Mouse (Mus musculus) MEL (cell line): Measurements from ENCODE around the gene Ror1. TPM values are rescaled to one million over a fixed set of nuclear protein-coding genes. Genes with fewer than 3 reads are reported as not detected.

Experiments
- DNase-seq: peaks from one replicate; pipeline ENCODE4 v3.0.0; 2011; ENCODE audit warnings: low read depth, low spot score
- H3K27ac ChIP-seq: 2 replicates; pipeline ENCODE4 v1.5.1; 2012; ENCODE audit warnings: low read depth, mild to moderate bottlenecking, control low read depth, low read length, moderate library complexity; ENCODE audit not compliant: control insufficient read depth
- H3K27me3 ChIP-seq, 2 experiments: fragments of 150-350 bp in 1 of 2; sonication (generic) in 1 of 2; 2 replicates each; pipeline ENCODE4 v1.6.1; 2012; ENCODE audit warnings: low read length in 2 of 2, mild to moderate bottlenecking in 2 of 2, improper control_type of control experiment in 1 of 2, moderate library complexity in 1 of 2; ENCODE audit not compliant: insufficient read depth in 2 of 2, control insufficient read depth in 1 of 2
- H3K36me3 ChIP-seq, 2 experiments: 2 replicates each; pipeline ENCODE4 v1.6.1; 2012 to 2014; ENCODE audit warnings: low read length in 2 of 2, improper control_type of control experiment in 1 of 2, inconsistent platforms in 1 of 2, mild to moderate bottlenecking in 1 of 2; ENCODE audit not compliant: insufficient read depth in 2 of 2, control insufficient read depth in 1 of 2
- H3K4me1 ChIP-seq, 2 experiments: fragments of 150-350 bp in 1 of 2; sonication (generic) in 1 of 2; 2 replicates each; pipeline ENCODE4 v1.6.1; 2012; ENCODE audit warnings: low read length in 2 of 2, improper control_type of control experiment in 1 of 2, mild to moderate bottlenecking in 1 of 2; ENCODE audit not compliant: insufficient read depth in 2 of 2, control insufficient read depth in 1 of 2
- H3K4me3 ChIP-seq, 2 experiments: fragments of 150-350 bp in 1 of 2; sonication (generic) in 1 of 2; 2 replicates each; pipeline ENCODE4 v1.5.1; 2012; ENCODE audit warnings: low read depth in 2 of 2, low read length in 2 of 2, mild to moderate bottlenecking in 2 of 2, moderate library complexity in 2 of 2, control low read depth in 1 of 2, improper control_type of control experiment in 1 of 2; ENCODE audit not compliant: control insufficient read depth in 1 of 2, insufficient read depth in 1 of 2
- H3K79me2 ChIP-seq: 2 replicates; pipeline ENCODE4 v1.6.1; 2012; ENCODE audit warnings: mild to moderate bottlenecking, low read length, moderate library complexity; ENCODE audit not compliant: control insufficient read depth, poor library complexity, insufficient read depth
- H3K9ac ChIP-seq: 2 replicates; pipeline ENCODE4 v1.6.1; 2012; ENCODE audit warnings: low read depth, mild to moderate bottlenecking, control low read depth, low read length, moderate library complexity; ENCODE audit not compliant: control insufficient read depth, poor library complexity, severe bottlenecking
- H3K9me3 ChIP-seq: fragments of 150-350 bp; sonication (generic); replicated peaks from 2 replicates; pipeline ENCODE4 v1.6.1; 2012; ENCODE audit warnings: mild to moderate bottlenecking, low read length, improper control_type of control experiment, moderate library complexity; ENCODE audit not compliant: insufficient read depth
- CHD1 ChIP-seq: IDR thresholded peaks from 2 replicates; pipeline ENCODE4 v1.6.1; 2012; ENCODE audit warnings: low read depth, mild to moderate bottlenecking, inconsistent platforms, low read length, improper control_type of control experiment
- E2F4 ChIP-seq: IDR thresholded peaks from 2 replicates; pipeline ENCODE4 v1.6.1; 2011; ENCODE audit warnings: low read depth, low read length, improper control_type of control experiment, borderline replicate concordance
- ELF1 ChIP-seq: IDR thresholded peaks from 2 replicates; pipeline ENCODE4 v1.6.1; 2014; ENCODE audit warnings: low read depth, mild to moderate bottlenecking, inconsistent platforms, low read length, improper control_type of control experiment, moderate library complexity
- EP300 ChIP-seq, 2 experiments: IDR thresholded peaks; 2 replicates each; pipeline ENCODE4 v1.6.1; 2011; ENCODE audit warnings: improper control_type of control experiment in 2 of 2, low read length in 2 of 2, low read depth in 1 of 2, mild to moderate bottlenecking in 1 of 2
- ETS1 ChIP-seq: IDR thresholded peaks from 2 replicates; pipeline ENCODE4 v1.6.1; 2012; ENCODE audit warnings: low read depth, mild to moderate bottlenecking, inconsistent platforms, low read length, improper control_type of control experiment, moderate library complexity
- GABPA ChIP-seq: IDR thresholded peaks from 2 replicates; pipeline ENCODE4 v1.6.1; 2012; ENCODE audit warnings: low read depth, mild to moderate bottlenecking, inconsistent platforms, low read length, improper control_type of control experiment, moderate library complexity
- JUND ChIP-seq: IDR thresholded peaks from 2 replicates; pipeline ENCODE4 v1.6.1; 2011; ENCODE audit warnings: low read depth, mild to moderate bottlenecking, improper control_type of control experiment, low read length
- KAT2A ChIP-seq: conservative IDR thresholded peaks from 2 replicates; pipeline ENCODE4 v1.6.1; 2012; ENCODE audit warnings: low read depth, low read length, improper control_type of control experiment, inconsistent platforms
- MAFK ChIP-seq: IDR thresholded peaks from 2 replicates; pipeline ENCODE4 v1.6.1; 2011; ENCODE audit warnings: low read depth, mild to moderate bottlenecking, low read length, improper control_type of control experiment, borderline replicate concordance
- MAX ChIP-seq: IDR thresholded peaks from 2 replicates; pipeline ENCODE4 v1.6.1; 2011; ENCODE audit warnings: low read length, improper control_type of control experiment
- MAZ ChIP-seq: IDR thresholded peaks from 2 replicates; pipeline ENCODE4 v1.6.1; 2012; ENCODE audit warnings: low read depth, mild to moderate bottlenecking, inconsistent platforms, low read length, improper control_type of control experiment
- MEF2A ChIP-seq: IDR thresholded peaks from 2 replicates; pipeline ENCODE4 v1.6.1; 2014; ENCODE audit warnings: low read depth, mild to moderate bottlenecking, inconsistent platforms, low read length, improper control_type of control experiment; ENCODE audit not compliant: poor library complexity, insufficient replicate concordance, severe bottlenecking; ENCODE audit errors: extremely low read depth
- MYB ChIP-seq: IDR thresholded peaks from 2 replicates; pipeline ENCODE4 v1.6.1; 2011; ENCODE audit warnings: mild to moderate bottlenecking, low read depth, low read length, improper control_type of control experiment
- MYC ChIP-seq: IDR thresholded peaks from 2 replicates; pipeline ENCODE4 v1.6.1; 2011; ENCODE audit warnings: low read depth, mild to moderate bottlenecking, low read length, improper control_type of control experiment, moderate library complexity
- NELFE ChIP-seq: IDR thresholded peaks from 2 replicates; pipeline ENCODE4 v1.6.1; 2011; ENCODE audit warnings: low read depth, low read length, improper control_type of control experiment
- NRF1 ChIP-seq: IDR thresholded peaks from 2 replicates; pipeline ENCODE4 v1.6.1; 2014; ENCODE audit warnings: low read depth, mild to moderate bottlenecking, inconsistent platforms, low read length, improper control_type of control experiment, moderate library complexity; ENCODE audit not compliant: poor library complexity, insufficient read depth, severe bottlenecking
- POLR2A ChIP-seq, 2 experiments: IDR thresholded peaks; 2 replicates each; pipeline ENCODE4 v1.6.1; 2011 to 2012; ENCODE audit warnings: low read length in 2 of 2, mild to moderate bottlenecking in 2 of 2, control low read depth in 1 of 2, improper control_type of control experiment in 1 of 2, low read depth in 1 of 2, moderate library complexity in 1 of 2; ENCODE audit not compliant: control insufficient read depth in 1 of 2, insufficient read depth in 1 of 2, poor library complexity in 1 of 2
- RAD21 ChIP-seq: IDR thresholded peaks from 2 replicates; pipeline ENCODE4 v1.6.1; 2011; ENCODE audit warnings: mild to moderate bottlenecking, low read depth, low read length, improper control_type of control experiment
- RCOR1 ChIP-seq: IDR thresholded peaks from 2 replicates; pipeline ENCODE4 v1.6.1; 2012; ENCODE audit warnings: low read depth, mild to moderate bottlenecking, inconsistent platforms, low read length, improper control_type of control experiment
- SMC3 ChIP-seq: IDR thresholded peaks from 2 replicates; pipeline ENCODE4 v1.6.1; 2011; ENCODE audit warnings: low read depth, low read length, improper control_type of control experiment
- TAL1 ChIP-seq: IDR thresholded peaks from 2 replicates; pipeline ENCODE4 v1.6.1; 2012; ENCODE audit warnings: mild to moderate bottlenecking, inconsistent platforms, low read length, moderate library complexity, mixed read lengths
- TBP ChIP-seq: IDR thresholded peaks from 2 replicates; pipeline ENCODE4 v1.8.0; 2011; ENCODE audit warnings: low read depth, low read length, improper control_type of control experiment
- UBTF ChIP-seq: IDR thresholded peaks from 2 replicates; pipeline ENCODE4 v1.6.1; 2012; ENCODE audit warnings: low read depth, mild to moderate bottlenecking, inconsistent platforms, low read length, improper control_type of control experiment, moderate library complexity, borderline replicate concordance; ENCODE audit not compliant: insufficient read depth
- ZC3H11A ChIP-seq: IDR thresholded peaks from 2 replicates; pipeline ENCODE4 v1.6.1; 2012; ENCODE audit warnings: low read depth, mild to moderate bottlenecking, inconsistent platforms, low read length, improper control_type of control experiment
- ZKSCAN1 ChIP-seq: IDR thresholded peaks from 2 replicates; pipeline ENCODE4 v1.6.1; 2012; ENCODE audit warnings: low read depth, mild to moderate bottlenecking, inconsistent platforms, low read length, improper control_type of control experiment, moderate library complexity
- ZMIZ1 ChIP-seq: IDR thresholded peaks from 2 replicates; pipeline ENCODE4 v1.6.1; 2012; ENCODE audit warnings: low read depth, mild to moderate bottlenecking, inconsistent platforms, low read length, improper control_type of control experiment, moderate library complexity
- ZNF384 ChIP-seq: IDR thresholded peaks from 2 replicates; pipeline ENCODE4 v1.6.1; 2012; ENCODE audit warnings: low read depth, mild to moderate bottlenecking, inconsistent platforms, low read length, improper control_type of control experiment
- polyA plus RNA-seq, 2 experiments: library from polyadenylated mRNA; stranded (reverse) in 1 of 2; unstranded in 1 of 2; fragments of >175 nt in 1 of 2; fragments of >200 nt in 1 of 2; gene quantifications; 2 replicates each; pipeline versions ENCODE4 v1.2.1 to v1.2.4; 2012; ENCODE audit warnings: low replicate concordance in 2 of 2, low read depth in 1 of 2; ENCODE audit not compliant: insufficient read length in 2 of 2, insufficient read depth in 1 of 2, missing spikeins in 1 of 2
- total RNA-seq: library from RNA; depleted of rRNA; stranded (reverse); fragments of 300-350 nt; gene quantifications from 2 replicates; pipeline ENCODE4 v1.2.3, GENCODE M21; 2012

The Ror1 gene
- total and polyA plus RNA-seq, 3 experiments: not detected

DNA sequence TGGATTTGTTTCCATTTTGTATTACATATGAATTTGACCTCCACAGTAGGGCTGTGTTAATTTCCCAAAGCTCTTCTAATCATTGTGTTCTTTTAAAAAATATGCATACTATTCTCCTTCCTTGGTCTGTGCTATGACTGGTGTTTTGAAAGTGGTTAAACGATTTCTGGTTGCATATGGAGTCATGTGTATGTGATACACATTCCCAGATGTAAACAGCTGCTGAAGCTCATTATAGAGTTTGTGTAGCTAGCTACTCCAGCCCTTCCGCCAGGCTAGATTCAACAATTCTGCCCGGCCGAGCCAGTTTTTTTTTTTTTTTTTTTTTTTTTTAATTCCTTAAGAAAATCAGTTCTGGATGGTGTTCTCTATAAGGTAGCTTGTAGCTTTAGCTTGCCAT lies 49.2 kb downstream of the Ror1 start:
- no peaks in the 10 kb centered on the region for H3K9me3 ChIP-seq
- no peak overlapping the region for H3K4me3 ChIP-seq
- H3K27ac ChIP-seq: no peak overlapping the region
- DNase-seq: no peak
- H3K4me1 ChIP-seq: no peaks in the 10 kb centered on the region
- H3K9ac ChIP-seq: no peak overlapping the region
- no peaks in the 10 kb centered on the region for H3K36me3 ChIP-seq
- TF ChIP-seq NRF1 (no peak), E2F4 (no peak), MAX (no peak), TAL1 (no peak), MAFK (no peak)
- no peaks in the 10 kb centered on the region for H3K27me3 ChIP-seq
- H3K79me2 ChIP-seq: no peaks in the 10 kb centered on the region

DNA sequence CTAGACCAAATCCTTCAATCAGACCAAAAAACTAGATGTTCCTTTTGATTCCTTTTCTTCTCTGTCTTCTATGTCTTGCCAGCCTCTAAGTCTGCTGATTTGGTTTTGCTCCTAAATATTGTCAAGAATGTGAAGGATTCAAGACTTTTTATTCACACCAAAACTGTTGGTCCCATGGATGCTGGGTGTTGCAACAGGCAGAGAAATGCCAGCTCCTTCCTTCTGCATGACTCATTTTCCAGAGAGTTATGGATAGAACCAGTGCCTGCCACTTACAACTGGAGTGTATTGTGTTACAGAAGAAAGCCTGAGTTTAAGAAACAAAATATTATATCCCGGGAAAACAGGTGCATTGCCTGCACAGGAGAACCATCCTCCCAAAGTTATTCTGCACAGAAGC lies 55.2 kb downstream of the Ror1 start:
- H3K27me3 ChIP-seq: no peaks in the 10 kb centered on the region

DNA sequence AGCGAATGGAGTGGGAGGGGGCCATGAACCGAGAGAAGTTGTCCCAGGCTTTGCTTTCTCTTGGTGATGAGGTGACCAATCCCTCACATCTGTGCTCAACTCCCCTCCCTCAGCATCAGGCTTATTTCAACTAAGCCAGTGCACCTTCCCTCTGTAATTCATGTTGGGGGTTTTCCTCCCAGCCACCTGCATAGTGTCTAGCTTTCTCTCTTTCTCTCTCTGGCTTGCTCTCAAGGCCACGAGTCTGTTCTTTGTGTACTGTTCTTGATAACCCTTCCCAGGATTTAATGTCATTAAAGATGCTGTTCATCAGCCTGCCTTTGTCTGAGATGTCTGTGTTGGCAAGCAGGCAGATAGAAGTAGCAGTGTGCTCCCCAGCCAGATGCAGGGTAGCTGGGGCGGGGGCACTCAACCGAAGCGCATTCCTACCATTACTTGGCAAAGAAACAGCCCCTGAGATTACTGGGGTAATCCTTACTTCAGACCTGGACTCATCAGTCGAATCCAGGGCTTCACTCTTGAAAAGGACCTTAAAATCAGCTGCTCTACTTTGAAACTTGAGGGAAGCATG lies 59.1 kb downstream of the Ror1 start:
- TF ChIP-seq MYB: no peak
- TF ChIP-seq E2F4: no peak
- TF ChIP-seq GABPA: no peak
- no peak for TF ChIP-seq ZKSCAN1
- TF ChIP-seq MYC: no peak
- no peak overlapping the region for H3K4me3 ChIP-seq
- H3K36me3 ChIP-seq: no peaks in the 10 kb centered on the region
- no peaks in the 10 kb centered on the region for H3K27me3 ChIP-seq
- H3K9me3 ChIP-seq: no peaks in the 10 kb centered on the region
- no peak overlapping the region for H3K9ac ChIP-seq
- no peak for DNase-seq
- no peaks in the 10 kb centered on the region for H3K79me2 ChIP-seq
- no peak overlapping the region for H3K27ac ChIP-seq
- H3K4me1 ChIP-seq: no peaks in the 10 kb centered on the region

More for the DNA sequence above, 55.2 kb downstream of the Ror1 start:
- Histone ChIP-seq H3K9ac (no peak overlapping the region), H3K27ac (no peak overlapping the region), H3K4me1 (no peaks in the 10 kb centered on the region), H3K4me3 (no peak overlapping the region), H3K9me3 (no peaks in the 10 kb centered on the region), H3K36me3 (no peaks in the 10 kb centered on the region), H3K79me2 (no peaks in the 10 kb centered on the region)
- DNase-seq: no peak
- TF ChIP-seq EP300 (IDR thresholded peaks at IDR 0.05; ENCODE audit: low read depth in 1 of 2, low read length in 2 of 2) (no peak), UBTF (no peak), POLR2A (IDR thresholded peaks at IDR 0.05; ENCODE audit: control insufficient read depth in 1 of 2, insufficient read depth in 1 of 2, low read depth in 1 of 2, low read length in 2 of 2, poor library complexity in 1 of 2) (no peak), NELFE (no peak), ZC3H11A (no peak), RAD21 (no peak), KAT2A (no peak), MAX (no peak), ZNF384 (no peak), MAZ (no peak), CHD1 (no peak), ZMIZ1 (no peak), GABPA (no peak), JUND (no peak), RCOR1 (no peak), ETS1 (no peak), MEF2A (no peak), SMC3 (no peak), ELF1 (no peak), TBP (no peak)
